Mouse (Mus musculus): ENCODE results near the gene Slc35b4. TPM values are rescaled to one million over a fixed set of nuclear protein-coding genes. Genes with fewer than 3 reads are reported as not detected.

The Slc35b4 gene
- polyA plus RNA-seq, 1 experiment from 2014 or later: 64.8 TPM

DNA sequence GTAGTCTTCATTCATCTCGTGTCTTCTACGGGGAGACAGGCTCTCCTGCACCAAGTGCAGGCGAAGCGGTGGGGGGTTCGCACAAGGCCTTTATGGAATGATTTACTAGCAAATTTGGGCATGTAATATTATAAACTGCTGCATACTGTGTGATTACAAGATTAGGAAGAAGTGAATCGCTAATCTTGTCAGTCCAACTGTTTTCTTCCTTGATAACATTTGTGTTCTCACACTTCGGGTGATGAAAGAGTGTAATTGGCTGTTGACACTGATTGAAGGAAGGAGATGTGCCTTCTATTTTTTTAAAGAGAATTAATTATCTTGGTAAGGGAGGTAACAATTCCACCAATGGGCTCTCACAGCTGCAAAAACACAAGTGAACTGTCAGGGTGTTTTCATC is 28.3 kb downstream of the Slc35b4 start:
- WGBS: 50% methylated on average over 7 of the region's 7 CpGs
- Histone ChIP-seq H3K9ac (ENCODE audit: low read depth, low read length) (no peak overlapping the region), H3K36me3 (ENCODE audit: control insufficient read depth, insufficient read depth, low read length) (no peaks in the 10 kb centered on the region), H3K27me3 (ENCODE audit: control insufficient read depth, insufficient read depth, low read length) (no peaks in the 10 kb centered on the region), H3K4me2 (replicated peaks; ENCODE audit: low read depth, low read length) (no peak overlapping the region), H3K4me3 (ENCODE audit: low read length) (no peak overlapping the region), H3K27ac (ENCODE audit: low read depth, low read length) (no peak overlapping the region), H3K4me1 (ENCODE audit: control insufficient read depth, insufficient read depth, low read length) (peaks cover 13% of the 10 kb centered on the region), H3K9me3 (ENCODE audit: control insufficient read depth, low read length) (peaks cover 5% of the 10 kb centered on the region; the same call in 1 of the 2 replicates)
- ATAC-seq (ENCODE audit: low FRiP score, low TSS enrichment): no peak

DNA sequence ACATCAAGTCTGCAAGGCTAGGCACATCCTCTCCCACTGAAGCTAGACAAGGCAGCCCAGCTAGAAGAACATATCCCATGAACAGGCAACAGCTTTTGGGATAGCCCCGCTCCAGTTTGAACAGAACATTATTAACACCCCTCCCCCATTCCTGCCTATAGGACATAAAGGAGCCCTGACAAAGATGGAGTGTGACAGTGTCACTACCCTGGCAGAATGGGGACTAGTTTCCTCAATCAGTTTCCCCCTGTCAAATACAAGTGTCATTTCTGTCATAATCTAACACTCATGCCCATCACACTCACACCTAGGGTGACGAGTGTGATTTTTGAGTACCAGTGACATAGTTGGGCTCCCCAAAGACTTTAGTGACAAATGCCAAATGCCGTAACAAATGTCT is 28.9 kb downstream of the Slc35b4 start:
- WGBS: 64% methylated on average over 3 of the region's 3 CpGs

DNA sequence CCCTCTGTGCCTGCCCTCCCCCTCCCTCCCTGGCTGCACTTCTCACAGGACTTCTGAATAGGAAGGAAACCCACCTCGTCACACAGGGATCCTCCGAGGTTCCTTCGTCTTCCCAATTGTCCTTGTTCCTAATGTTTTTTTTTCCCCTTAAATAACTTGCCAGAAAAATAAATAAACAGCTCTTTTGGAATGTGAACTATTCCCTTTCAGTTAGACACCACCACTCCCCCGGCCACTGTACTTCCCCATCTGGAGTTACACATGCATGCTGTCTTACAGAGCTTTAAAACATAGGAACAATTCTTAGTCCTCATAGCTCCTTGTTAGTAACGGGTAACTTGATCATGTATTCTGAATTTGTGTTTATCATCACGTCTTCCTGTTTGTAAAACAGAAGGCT is 30.9 kb downstream of the Slc35b4 start:
- no peak overlapping the region for H3K4me2 ChIP-seq (replicated peaks; ENCODE audit: low read depth, low read length)
- ATAC-seq (ENCODE audit: low FRiP score, low TSS enrichment): no peak
- H3K4me3 ChIP-seq (ENCODE audit: low read length): no peak overlapping the region
- no peaks in the 10 kb centered on the region for H3K36me3 ChIP-seq (ENCODE audit: control insufficient read depth, insufficient read depth, low read length)
- no peak overlapping the region for H3K9ac ChIP-seq (ENCODE audit: low read depth, low read length)
- no peaks in the 10 kb centered on the region for H3K27me3 ChIP-seq (ENCODE audit: control insufficient read depth, insufficient read depth, low read length)
- no peaks in the 10 kb centered on the region; the same call in 1 of the 2 replicates for H3K4me1 ChIP-seq (ENCODE audit: control insufficient read depth, insufficient read depth, low read length)
- 44% methylated on average over 6 of the region's 6 CpGs for WGBS
- H3K27ac ChIP-seq (ENCODE audit: low read depth, low read length): no peak overlapping the region
- peaks cover 5% of the 10 kb centered on the region; the same call in 1 of the 2 replicates for H3K9me3 ChIP-seq (ENCODE audit: control insufficient read depth, low read length)

More for the DNA sequence above, 28.9 kb downstream of the Slc35b4 start:
- Histone ChIP-seq H3K4me1 (ENCODE audit: control insufficient read depth, insufficient read depth, low read length) (peaks cover 7% of the 10 kb centered on the region), H3K27me3 (ENCODE audit: control insufficient read depth, insufficient read depth, low read length) (no peaks in the 10 kb centered on the region), H3K27ac (ENCODE audit: low read depth, low read length) (no peak overlapping the region), H3K4me2 (replicated peaks; ENCODE audit: low read depth, low read length) (no peak overlapping the region), H3K36me3 (ENCODE audit: control insufficient read depth, insufficient read depth, low read length) (no peaks in the 10 kb centered on the region), H3K4me3 (ENCODE audit: low read length) (no peak overlapping the region), H3K9ac (ENCODE audit: low read depth, low read length) (no peak overlapping the region), H3K9me3 (ENCODE audit: control insufficient read depth, low read length) (peaks cover 5% of the 10 kb centered on the region; the same call in 1 of the 2 replicates)
- no peak for ATAC-seq (ENCODE audit: low FRiP score, low TSS enrichment)

DNA sequence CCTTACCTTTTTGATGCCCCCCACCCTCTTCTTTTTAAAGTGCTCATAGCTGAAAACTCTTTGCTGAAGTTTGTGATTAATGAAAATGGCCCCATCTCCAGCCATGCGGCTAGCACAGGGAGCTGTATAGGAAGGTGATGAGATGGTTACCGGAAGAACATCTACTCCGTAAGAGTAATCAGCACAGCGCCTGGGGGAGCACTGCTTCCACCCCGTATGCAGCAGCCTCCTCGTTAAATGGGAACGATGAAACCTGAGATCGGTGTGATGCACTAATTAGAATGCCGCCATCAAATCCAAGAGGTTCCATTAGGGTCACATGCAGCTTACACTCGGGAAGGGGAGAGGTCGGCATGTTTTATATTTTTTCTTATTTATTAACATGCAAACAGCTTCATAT is 34.0 kb downstream of the Slc35b4 start:
- H3K4me3 ChIP-seq (ENCODE audit: low read length): no peak overlapping the region
- H3K4me1 ChIP-seq (ENCODE audit: control insufficient read depth, insufficient read depth, low read length): no peaks in the 10 kb centered on the region
- no peak overlapping the region for H3K9ac ChIP-seq (ENCODE audit: low read depth, low read length)
- H3K36me3 ChIP-seq (ENCODE audit: control insufficient read depth, insufficient read depth, low read length): no peaks in the 10 kb centered on the region
- peaks cover 5% of the 10 kb centered on the region; the same call in 1 of the 2 replicates for H3K9me3 ChIP-seq (ENCODE audit: control insufficient read depth, low read length)
- no peak overlapping the region for H3K4me2 ChIP-seq (replicated peaks; ENCODE audit: low read depth, low read length)
- no peak overlapping the region for H3K27ac ChIP-seq (ENCODE audit: low read depth, low read length)
- ATAC-seq (ENCODE audit: low FRiP score, low TSS enrichment): no peak
- WGBS: 52% methylated on average over 11 of the region's 11 CpGs
- H3K27me3 ChIP-seq (ENCODE audit: control insufficient read depth, insufficient read depth, low read length): no peaks in the 10 kb centered on the region

DNA sequence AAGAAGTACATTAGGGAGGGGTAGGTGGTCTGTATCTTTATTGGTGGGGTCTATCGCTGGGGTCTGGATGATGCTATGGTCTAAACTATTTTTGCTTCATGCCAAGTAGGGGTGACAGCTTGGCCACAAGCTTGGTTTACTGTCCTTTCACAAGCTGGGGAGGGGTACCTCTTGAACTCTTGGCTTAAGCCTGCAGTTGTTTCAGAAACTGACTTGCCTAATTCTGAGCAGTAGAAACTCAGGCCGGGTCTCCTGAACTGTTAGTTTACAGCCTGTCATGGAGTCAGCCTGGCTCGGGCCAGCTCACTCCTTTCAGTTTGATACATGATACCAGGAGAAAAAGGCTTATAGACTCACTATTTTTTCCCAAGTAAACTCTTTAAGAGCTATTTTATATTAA is 38.5 kb downstream of the Slc35b4 start:
- Histone ChIP-seq H3K9ac (ENCODE audit: low read depth, low read length) (no peak overlapping the region), H3K36me3 (ENCODE audit: control insufficient read depth, insufficient read depth, low read length) (no peaks in the 10 kb centered on the region), H3K27me3 (ENCODE audit: control insufficient read depth, insufficient read depth, low read length) (no peaks in the 10 kb centered on the region), H3K4me2 (replicated peaks; ENCODE audit: low read depth, low read length) (no peak overlapping the region), H3K9me3 (ENCODE audit: control insufficient read depth, low read length) (no peaks in the 10 kb centered on the region), H3K4me3 (ENCODE audit: low read length) (no peak overlapping the region), H3K4me1 (ENCODE audit: control insufficient read depth, insufficient read depth, low read length) (no peaks in the 10 kb centered on the region), H3K27ac (ENCODE audit: low read depth, low read length) (no peak overlapping the region)
- 50% methylated on average over 3 of the region's 3 CpGs for WGBS
- ATAC-seq (ENCODE audit: low FRiP score, low TSS enrichment): no peak

DNA sequence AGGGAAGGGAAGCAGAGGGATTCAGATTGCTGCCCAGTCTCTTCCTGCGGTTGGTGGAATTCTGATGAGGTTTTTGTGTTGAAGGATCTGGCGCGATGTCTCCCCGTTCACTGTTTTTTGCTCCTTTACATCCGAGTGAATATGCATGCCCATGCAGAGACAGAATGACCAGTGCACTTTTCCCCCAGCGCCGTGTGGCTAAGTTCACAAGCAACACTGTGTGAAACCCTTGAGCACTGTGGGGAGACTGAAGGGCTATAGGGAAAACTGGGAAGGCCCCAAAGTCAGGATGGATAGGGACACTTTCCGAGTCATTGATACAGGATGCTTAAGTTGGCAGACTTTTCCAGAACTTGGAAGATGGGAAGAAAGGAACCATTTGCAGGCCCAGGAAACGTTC is 44.5 kb downstream of the Slc35b4 start:
- Histone ChIP-seq H3K4me1 (ENCODE audit: control insufficient read depth, insufficient read depth, low read length) (no peaks in the 10 kb centered on the region), H3K9me3 (ENCODE audit: control insufficient read depth, low read length) (no peaks in the 10 kb centered on the region), H3K27ac (ENCODE audit: low read depth, low read length) (no peak overlapping the region), H3K9ac (ENCODE audit: low read depth, low read length) (no peak overlapping the region), H3K4me3 (ENCODE audit: low read length) (no peak overlapping the region), H3K4me2 (replicated peaks; ENCODE audit: low read depth, low read length) (no peak overlapping the region), H3K27me3 (ENCODE audit: control insufficient read depth, insufficient read depth, low read length) (no peaks in the 10 kb centered on the region), H3K36me3 (ENCODE audit: control insufficient read depth, insufficient read depth, low read length) (no peaks in the 10 kb centered on the region)
- WGBS: 93% methylated on average over 9 of the region's 9 CpGs
- ATAC-seq (ENCODE audit: low FRiP score, low TSS enrichment): no peak

DNA sequence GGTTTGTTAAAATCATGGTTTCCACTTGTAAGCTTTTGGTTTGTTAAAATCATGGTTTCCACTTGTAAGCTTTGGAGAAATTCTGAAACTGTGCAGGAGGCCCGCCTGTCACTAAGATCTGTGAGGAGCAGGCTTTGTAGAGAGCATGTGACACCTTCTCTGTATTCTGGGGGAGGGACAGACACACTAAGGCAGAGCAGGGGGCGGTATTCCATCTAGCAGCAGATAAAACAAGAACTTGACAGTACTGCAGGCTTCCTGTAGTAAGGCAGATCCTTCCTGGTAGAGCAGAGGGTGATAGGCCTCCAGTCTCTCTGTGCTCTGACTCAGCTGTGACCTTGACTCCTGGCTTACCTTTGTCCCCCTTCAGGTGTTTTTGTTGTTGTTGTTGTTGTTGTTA is 47.6 kb downstream of the Slc35b4 start:
- ATAC-seq (ENCODE audit: low FRiP score, low TSS enrichment): no peak
- Histone ChIP-seq H3K4me1 (ENCODE audit: control insufficient read depth, insufficient read depth, low read length) (no peaks in the 10 kb centered on the region), H3K4me3 (ENCODE audit: low read length) (no peak overlapping the region), H3K9me3 (ENCODE audit: control insufficient read depth, low read length) (no peaks in the 10 kb centered on the region), H3K4me2 (replicated peaks; ENCODE audit: low read depth, low read length) (no peak overlapping the region), H3K9ac (ENCODE audit: low read depth, low read length) (no peak overlapping the region), H3K36me3 (ENCODE audit: control insufficient read depth, insufficient read depth, low read length) (no peaks in the 10 kb centered on the region), H3K27me3 (ENCODE audit: control insufficient read depth, insufficient read depth, low read length) (no peaks in the 10 kb centered on the region), H3K27ac (ENCODE audit: low read depth, low read length) (no peak overlapping the region)
- WGBS: 55% methylated on average over 2 of the region's 2 CpGs

DNA sequence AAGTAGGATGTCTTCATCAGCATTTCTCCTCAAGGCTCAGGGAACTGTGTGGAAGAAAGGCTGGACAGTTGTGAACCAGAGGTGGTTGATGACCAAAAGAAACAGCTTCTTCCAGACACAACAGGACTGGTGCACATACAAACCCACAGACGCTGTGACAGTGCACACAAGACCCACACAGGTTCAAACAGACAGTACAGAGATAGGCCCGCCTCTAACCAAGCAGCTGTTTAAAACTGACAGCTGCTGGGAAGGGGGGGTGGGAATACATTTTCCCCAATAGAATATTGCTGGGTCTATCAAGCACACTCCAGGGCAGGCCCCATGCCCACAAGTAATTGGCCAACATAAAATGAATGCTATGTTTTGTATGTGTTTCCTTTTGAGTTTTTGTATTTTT is 52.5 kb downstream of the Slc35b4 start:
- no peaks in the 10 kb centered on the region for H3K36me3 ChIP-seq (ENCODE audit: control insufficient read depth, insufficient read depth, low read length)
- no peak overlapping the region for H3K27ac ChIP-seq (ENCODE audit: low read depth, low read length)
- no peaks in the 10 kb centered on the region for H3K4me1 ChIP-seq (ENCODE audit: control insufficient read depth, insufficient read depth, low read length)
- ATAC-seq (ENCODE audit: low FRiP score, low TSS enrichment): no peak
- no peak overlapping the region for H3K4me3 ChIP-seq (ENCODE audit: low read length)
- H3K27me3 ChIP-seq (ENCODE audit: control insufficient read depth, insufficient read depth, low read length): no peaks in the 10 kb centered on the region
- H3K4me2 ChIP-seq (replicated peaks; ENCODE audit: low read depth, low read length): no peak overlapping the region
- H3K9ac ChIP-seq (ENCODE audit: low read depth, low read length): no peak overlapping the region
- H3K9me3 ChIP-seq (ENCODE audit: control insufficient read depth, low read length): no peaks in the 10 kb centered on the region
- WGBS: 89% methylated on average over 2 of the region's 2 CpGs

DNA sequence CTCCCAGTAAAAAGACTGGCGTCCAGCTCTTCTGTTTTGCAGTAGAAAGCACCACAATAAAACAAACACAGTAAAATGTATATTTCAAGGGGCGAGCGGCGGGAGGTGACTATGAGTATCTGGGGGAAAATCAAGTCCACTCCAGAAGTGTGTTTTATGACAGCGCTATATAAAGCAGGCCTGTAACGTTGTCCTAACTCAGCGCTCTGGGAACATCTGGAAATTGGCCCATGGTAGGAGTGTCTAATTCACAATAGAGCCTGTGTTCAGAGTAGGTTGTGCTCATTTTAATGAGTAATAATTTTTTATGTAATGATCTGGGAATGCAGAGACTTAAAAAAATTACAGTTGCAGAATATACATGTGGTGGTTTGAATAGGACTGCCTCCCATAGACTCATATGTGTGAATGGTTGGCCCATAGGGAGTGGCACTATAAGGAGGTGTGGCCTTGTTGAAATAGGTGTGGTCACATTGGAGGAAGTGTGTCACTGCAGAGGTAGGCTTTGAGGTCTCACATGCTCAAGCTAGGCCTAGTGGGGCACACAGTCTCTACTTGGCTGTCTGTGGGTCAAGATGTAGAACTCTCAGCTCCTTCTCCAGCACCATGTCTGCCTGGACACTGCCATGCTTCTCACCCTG is 60.0 kb downstream of the Slc35b4 start:
- no peaks in the 10 kb centered on the region for H3K27me3 ChIP-seq (ENCODE audit: control insufficient read depth, insufficient read depth, low read length)
- WGBS: 83% methylated on average over 7 of the region's 7 CpGs
- ATAC-seq (ENCODE audit: low FRiP score, low TSS enrichment): no peak

More for the DNA sequence above, 60.0 kb downstream of the Slc35b4 start:
- H3K9ac ChIP-seq (ENCODE audit: low read depth, low read length): no peak overlapping the region
- no peaks in the 10 kb centered on the region for H3K4me1 ChIP-seq (ENCODE audit: control insufficient read depth, insufficient read depth, low read length)
- no peak overlapping the region for H3K27ac ChIP-seq (ENCODE audit: low read depth, low read length)
- no peaks in the 10 kb centered on the region for H3K36me3 ChIP-seq (ENCODE audit: control insufficient read depth, insufficient read depth, low read length)
- no peak overlapping the region for H3K4me3 ChIP-seq (ENCODE audit: low read length)
- H3K9me3 ChIP-seq (ENCODE audit: control insufficient read depth, low read length): no peaks in the 10 kb centered on the region
- H3K4me2 ChIP-seq (replicated peaks; ENCODE audit: low read depth, low read length): no peak overlapping the region

All from kidney, embryonic 14.5 days (tissue).